Mouse (Mus musculus) midbrain, embryonic 11.5 days (tissue): ENCODE data around the gene Arhgap15. TPM values are rescaled to one million over a fixed set of nuclear protein-coding genes. Genes with fewer than 3 reads are reported as not detected.

Source experiments
- ATAC-seq: fragments of 200-750 bp; cut with Nextera tagmentation; 2 replicates; pipeline ENCODE4 v1.8.0; 2017; ENCODE audit warnings: moderate TSS enrichment, moderate library complexity; ENCODE audit not compliant: low FRiP score
- DNase-seq: peaks from one replicate; pipeline ENCODE4 v3.0.0; 2015; ENCODE audit warnings: low spot score; ENCODE audit errors: missing footprints
- H3K27ac ChIP-seq: fragments of 300-500 bp; sonication (generic); 2 replicates; pipeline ENCODE4 v1.5.1; 2014; ENCODE audit warnings: low read depth, low read length
- H3K27me3 ChIP-seq: fragments of 300-500 bp; sonication (generic); 2 replicates; pipeline ENCODE4 v1.6.1; 2014; ENCODE audit warnings: mild to moderate bottlenecking, low read length, moderate library complexity, mixed read lengths; ENCODE audit not compliant: control insufficient read depth, insufficient read depth
- H3K36me3 ChIP-seq: fragments of 300-500 bp; sonication (generic); 2 replicates; pipeline ENCODE4 v1.6.1; 2014; ENCODE audit warnings: mild to moderate bottlenecking, low read length, moderate library complexity, mixed read lengths; ENCODE audit not compliant: control insufficient read depth, insufficient read depth
- H3K4me1 ChIP-seq: fragments of 300-500 bp; sonication (generic); 2 replicates; pipeline ENCODE4 v1.6.1; 2014; ENCODE audit warnings: low read length; ENCODE audit not compliant: control insufficient read depth, insufficient read depth
- H3K4me2 ChIP-seq: fragments of 300-500 bp; sonication (generic); 2 replicates; pipeline ENCODE4 v1.6.1; 2014; ENCODE audit warnings: mild to moderate bottlenecking, moderate library complexity
- H3K4me3 ChIP-seq: fragments of 300-500 bp; sonication (generic); 2 replicates; pipeline ENCODE4 v1.5.1; 2014; ENCODE audit warnings: low read depth, low read length
- H3K9ac ChIP-seq: fragments of 300-500 bp; sonication (generic); 2 replicates; pipeline ENCODE4 v1.6.1; 2014; ENCODE audit warnings: low read length
- H3K9me3 ChIP-seq: fragments of 300-500 bp; sonication (generic); 2 replicates; pipeline ENCODE4 v1.6.1; 2016; ENCODE audit warnings: low read length; ENCODE audit not compliant: control insufficient read depth
- WGBS: fragments of 180-500 bp; shearing (Covaris S2); extraction: QIAGEN DNeasy Blood & Tissue Kit; methylation state at CpG from one replicate; pipeline ENCODE4 v1.1.7; 2014; 5-methylcytosine and 5-hydroxymethylcytosine counted together
- polyA plus RNA-seq: library from polyadenylated mRNA; unstranded; fragments of >200 nt; fragmentation: Nextera tagmentation; extraction: Ambion mirVana; gene quantifications from 2 replicates; pipeline ENCODE4 v1.2.1, GENCODE M21; 2014

The Arhgap15 gene
- polyA plus RNA-seq, 1 experiment from 2014 or later: 0.52 TPM

GRCm38 (mm10) chr2:44352885-44353284 is 604.3 kb downstream of the Arhgap15 start:
- no peak for DNase-seq
- 88% methylated on average over 7 of the region's 7 CpGs for WGBS
- no peak for ATAC-seq
- no peaks in the 10 kb centered on the region for H3K4me1 ChIP-seq
- no peak overlapping the region for H3K4me3 ChIP-seq
- H3K4me2 ChIP-seq: no peak overlapping the region
- H3K27me3 ChIP-seq: no peaks in the 10 kb centered on the region
- H3K27ac ChIP-seq: no peak overlapping the region
- H3K36me3 ChIP-seq: no peaks in the 10 kb centered on the region
- no peak overlapping the region for H3K9ac ChIP-seq
- H3K9me3 ChIP-seq: no peaks in the 10 kb centered on the region

- H3K36me3 ChIP-seq: no peaks in the 10 kb centered on the region
- no peak for DNase-seq
- no peaks in the 10 kb centered on the region for H3K27me3 ChIP-seq
- no peaks in the 10 kb centered on the region for H3K9me3 ChIP-seq
- 92% methylated on average over 4 of the region's 4 CpGs for WGBS
- no peak overlapping the region for H3K9ac ChIP-seq
- no peaks in the 10 kb centered on the region for H3K4me1 ChIP-seq
- H3K4me3 ChIP-seq: no peak overlapping the region
- no peak overlapping the region for H3K4me2 ChIP-seq
- no peak overlapping the region for H3K27ac ChIP-seq
- no peak for ATAC-seq
Observed at GRCm38 (mm10) chr2:44353594-44353993, 605.0 kb downstream of the Arhgap15 start.

- H3K9ac ChIP-seq: no peak overlapping the region
- no peaks in the 10 kb centered on the region for H3K27me3 ChIP-seq
- no peaks in the 10 kb centered on the region for H3K36me3 ChIP-seq
- H3K4me1 ChIP-seq: no peaks in the 10 kb centered on the region
- H3K4me3 ChIP-seq: no peak overlapping the region
- no peak for DNase-seq
- no peaks in the 10 kb centered on the region for H3K9me3 ChIP-seq
- 91% methylated on average over 4 of the region's 4 CpGs for WGBS
- ATAC-seq: no peak
- H3K4me2 ChIP-seq: no peak overlapping the region
- no peak overlapping the region for H3K27ac ChIP-seq
Observed at GRCm38 (mm10) chr2:44354786-44355185, 606.2 kb downstream of the Arhgap15 start.

- 76% methylated on average over 11 of the region's 11 CpGs for WGBS
- Histone ChIP-seq H3K27ac (no peak overlapping the region), H3K4me1 (no peaks in the 10 kb centered on the region), H3K27me3 (no peaks in the 10 kb centered on the region), H3K36me3 (no peaks in the 10 kb centered on the region), H3K4me3 (no peak overlapping the region), H3K4me2 (no peak overlapping the region), H3K9ac (no peak overlapping the region), H3K9me3 (no peaks in the 10 kb centered on the region)
- no peak for ATAC-seq
- no peak for DNase-seq
Observed at GRCm38 (mm10) chr2:44355316-44355715, 606.7 kb downstream of the Arhgap15 start.

GRCm38 (mm10) chr2:44356248-44356886 is 607.7 kb downstream of the Arhgap15 start:
- Histone ChIP-seq H3K4me2 (no peak overlapping the region), H3K4me3 (no peak overlapping the region), H3K36me3 (no peaks in the 10 kb centered on the region), H3K4me1 (no peaks in the 10 kb centered on the region), H3K9ac (no peak overlapping the region), H3K27me3 (no peaks in the 10 kb centered on the region), H3K27ac (no peak overlapping the region), H3K9me3 (no peaks in the 10 kb centered on the region)
- 92% methylated on average over 5 of the region's 5 CpGs for WGBS
- ATAC-seq (no peak), DNase-seq (no peak)

GRCm38 (mm10) chr2:44356887-44357251 is 608.2 kb downstream of the Arhgap15 start:
- ATAC-seq (no peak), DNase-seq (no peak)
- H3K36me3 ChIP-seq: no peaks in the 10 kb centered on the region
- no peak overlapping the region for H3K4me2 ChIP-seq
- no peak overlapping the region for H3K9ac ChIP-seq
- H3K27ac ChIP-seq: no peak overlapping the region
- no peaks in the 10 kb centered on the region for H3K27me3 ChIP-seq
- H3K4me1 ChIP-seq: no peaks in the 10 kb centered on the region
- H3K9me3 ChIP-seq: no peaks in the 10 kb centered on the region
- H3K4me3 ChIP-seq: no peak overlapping the region
- 93% methylated on average over 6 of the region's 6 CpGs for WGBS

- Histone ChIP-seq H3K36me3 (no peaks in the 10 kb centered on the region), H3K4me2 (no peak overlapping the region), H3K27ac (no peak overlapping the region), H3K4me1 (no peaks in the 10 kb centered on the region), H3K4me3 (no peak overlapping the region), H3K27me3 (no peaks in the 10 kb centered on the region), H3K9me3 (no peaks in the 10 kb centered on the region), H3K9ac (no peak overlapping the region)
- no peak for ATAC-seq
- no peak for DNase-seq
- WGBS: 87% methylated on average over 2 of the region's 2 CpGs
Observed at GRCm38 (mm10) chr2:44380225-44380624, 631.6 kb downstream of the Arhgap15 start.

GRCm38 (mm10) chr2:44384541-44384940 is 635.9 kb downstream of the Arhgap15 start:
- no peak overlapping the region for H3K27ac ChIP-seq
- H3K27me3 ChIP-seq: no peaks in the 10 kb centered on the region
- no peaks in the 10 kb centered on the region for H3K9me3 ChIP-seq
- no peak for DNase-seq
- WGBS: 95% methylated on average over 6 of the region's 6 CpGs
- no peak for ATAC-seq
- H3K4me2 ChIP-seq: no peak overlapping the region
- no peaks in the 10 kb centered on the region for H3K36me3 ChIP-seq
- H3K4me3 ChIP-seq: no peak overlapping the region
- H3K9ac ChIP-seq: no peak overlapping the region
- H3K4me1 ChIP-seq: no peaks in the 10 kb centered on the region

GRCm38 (mm10) chr2:44389556-44389955 is 640.9 kb downstream of the Arhgap15 start:
- Histone ChIP-seq H3K4me3 (no peak overlapping the region), H3K4me1 (no peaks in the 10 kb centered on the region), H3K9me3 (no peaks in the 10 kb centered on the region), H3K9ac (no peak overlapping the region), H3K27ac (no peak overlapping the region), H3K27me3 (no peaks in the 10 kb centered on the region), H3K4me2 (no peak overlapping the region), H3K36me3 (no peaks in the 10 kb centered on the region)
- DNase-seq: no peak
- ATAC-seq: no peak
- WGBS: 85% methylated on average over 4 of the region's 4 CpGs
